Mouse (Mus musculus): ENCODE measurements around the gene Usp43. TPM values are rescaled to one million over a fixed set of nuclear protein-coding genes. Genes with fewer than 3 reads are reported as not detected.

Gene Usp43
- polyA plus RNA-seq, 1 experiment from 2014 or later: 3.1 TPM

DNA sequence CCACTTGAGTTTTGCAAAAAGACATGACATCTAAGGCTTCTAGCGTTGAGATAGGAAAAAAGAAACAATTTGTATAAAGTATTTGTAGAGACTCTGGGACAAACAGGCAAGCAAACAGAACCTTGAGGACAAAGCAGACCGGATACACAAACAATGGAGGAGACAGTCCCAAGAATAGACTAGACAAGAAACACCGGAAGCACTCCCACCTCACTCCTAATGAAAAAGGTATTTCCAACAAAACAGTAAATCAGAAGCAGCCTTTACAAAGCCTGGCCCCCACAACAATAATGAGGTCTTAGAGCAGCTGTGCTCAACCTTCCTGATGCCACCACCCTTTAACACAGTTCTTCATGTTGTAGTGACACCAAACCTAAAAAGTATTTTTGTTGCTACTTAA lies 4.8 kb downstream of the Usp43 start:
- H3K27me3 ChIP-seq (ENCODE audit: control insufficient read depth, insufficient read depth, low read depth, low read length): peaks cover 12% of the 10 kb centered on the region
- no peak overlapping the region for H3K27ac ChIP-seq (ENCODE audit: low read length)
- no peaks in the 10 kb centered on the region for H3K9me3 ChIP-seq (ENCODE audit: control insufficient read depth, low read length)
- no peak overlapping the region for H3K4me2 ChIP-seq (ENCODE audit: low read depth, low read length)
- no peak overlapping the region for H3K4me3 ChIP-seq (ENCODE audit: low read length)
- no peak for ATAC-seq (ENCODE audit: low read depth)
- H3K9ac ChIP-seq (ENCODE audit: low read length): no peak overlapping the region
- no peaks in the 10 kb centered on the region for H3K36me3 ChIP-seq (ENCODE audit: control insufficient read depth, insufficient read depth, low read length)
- peaks cover 5% of the 10 kb centered on the region; the same call in 1 of the 2 replicates for H3K4me1 ChIP-seq (replicated peaks; ENCODE audit: control insufficient read depth, insufficient read depth, low read length)
- WGBS: 59% methylated on average over 3 of the region's 3 CpGs

DNA sequence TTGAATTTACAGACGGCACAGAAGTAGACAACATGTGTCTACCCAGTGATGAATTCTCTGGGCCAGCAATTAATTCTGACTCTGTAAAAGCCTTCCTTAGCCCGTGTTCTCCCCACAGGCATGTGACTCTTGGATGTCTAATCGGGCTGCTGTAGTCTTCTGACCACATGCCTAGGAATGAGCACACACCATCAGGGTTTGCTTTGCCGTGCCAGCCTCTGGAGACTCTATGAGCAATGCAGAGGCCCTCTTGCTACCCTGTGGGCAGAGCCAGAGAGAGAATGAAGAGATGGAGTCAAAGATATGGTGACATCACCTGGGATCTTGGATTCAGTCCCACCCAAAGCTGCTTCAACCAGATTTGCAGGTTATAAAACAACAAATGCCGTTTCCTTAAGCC lies 10.9 kb downstream of the Usp43 start:
- H3K9ac ChIP-seq (ENCODE audit: low read length): no peak overlapping the region
- ATAC-seq (ENCODE audit: low read depth): no peak
- H3K4me2 ChIP-seq (ENCODE audit: low read depth, low read length): no peak overlapping the region
- WGBS: 78% methylated on average over 5 of the region's 5 CpGs
- H3K27me3 ChIP-seq (ENCODE audit: control insufficient read depth, insufficient read depth, low read depth, low read length): no peaks in the 10 kb centered on the region
- H3K36me3 ChIP-seq (ENCODE audit: control insufficient read depth, insufficient read depth, low read length): no peaks in the 10 kb centered on the region
- no peak overlapping the region for H3K27ac ChIP-seq (ENCODE audit: low read length)
- 0 out of 2 replicates have a peak, but pooled peaks cover 3% of the 10 kb centered on the region for H3K4me1 ChIP-seq (replicated peaks; ENCODE audit: control insufficient read depth, insufficient read depth, low read length)
- no peak overlapping the region for H3K4me3 ChIP-seq (ENCODE audit: low read length)
- H3K9me3 ChIP-seq (ENCODE audit: control insufficient read depth, low read length): no peaks in the 10 kb centered on the region

DNA sequence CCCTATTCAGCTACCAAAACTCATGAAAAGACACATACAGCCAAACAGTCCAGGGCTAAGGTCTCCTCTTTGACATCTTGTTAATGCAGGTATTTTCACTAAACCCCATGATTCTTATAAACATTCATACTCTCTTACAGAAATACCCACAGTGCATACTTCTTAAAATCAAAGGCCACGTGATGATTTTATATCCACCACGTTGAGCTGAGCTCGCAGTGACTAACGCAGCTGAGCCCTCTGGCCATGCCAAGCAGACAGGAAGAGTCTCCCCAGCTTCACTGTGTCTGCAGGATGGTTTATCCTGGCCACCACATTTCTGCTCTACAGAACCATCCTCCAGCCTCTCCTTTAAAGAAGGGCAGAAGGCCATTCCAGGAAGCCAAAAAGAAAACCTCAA lies 18.2 kb downstream of the Usp43 start:
- no peak overlapping the region for H3K9ac ChIP-seq (ENCODE audit: low read length)
- no peaks in the 10 kb centered on the region for H3K9me3 ChIP-seq (ENCODE audit: control insufficient read depth, low read length)
- no peak for ATAC-seq (ENCODE audit: low read depth)
- no peak overlapping the region for H3K4me2 ChIP-seq (ENCODE audit: low read depth, low read length)
- no peaks in the 10 kb centered on the region for H3K27me3 ChIP-seq (ENCODE audit: control insufficient read depth, insufficient read depth, low read depth, low read length)
- 88% methylated on average over 4 of the region's 4 CpGs for WGBS
- H3K4me1 ChIP-seq (replicated peaks; ENCODE audit: control insufficient read depth, insufficient read depth, low read length): no peaks in the 10 kb centered on the region
- H3K4me3 ChIP-seq (ENCODE audit: low read length): no peak overlapping the region
- H3K36me3 ChIP-seq (ENCODE audit: control insufficient read depth, insufficient read depth, low read length): no peaks in the 10 kb centered on the region
- H3K27ac ChIP-seq (ENCODE audit: low read length): no peak overlapping the region

DNA sequence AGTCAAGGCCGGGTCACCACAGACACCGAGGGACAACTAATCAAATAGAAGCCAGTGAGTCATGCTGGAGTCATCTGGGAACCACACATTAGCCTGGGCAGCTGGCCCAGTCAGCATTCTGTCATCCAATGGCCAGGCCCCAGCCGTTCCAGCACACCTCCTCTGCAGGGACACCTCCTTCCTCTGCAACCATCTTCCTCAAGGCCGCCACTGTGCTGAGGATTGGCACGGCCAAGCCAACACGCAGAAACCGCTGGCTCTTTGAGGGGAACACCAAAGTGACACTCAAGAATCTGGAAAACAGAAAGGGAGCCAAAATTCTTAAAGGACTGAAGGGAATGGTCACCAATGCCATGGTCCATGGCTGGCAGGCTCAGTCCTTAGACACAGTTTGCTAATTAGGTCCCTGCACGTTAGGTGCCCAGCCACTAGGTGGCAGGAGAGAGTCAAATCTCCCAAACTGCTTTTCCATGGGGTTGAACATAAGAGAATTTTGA lies 24.8 kb downstream of the Usp43 start:
- Histone ChIP-seq H3K27me3 (ENCODE audit: control insufficient read depth, insufficient read depth, low read depth, low read length) (no peaks in the 10 kb centered on the region), H3K9ac (ENCODE audit: low read length) (no peak overlapping the region), H3K9me3 (ENCODE audit: control insufficient read depth, low read length) (no peaks in the 10 kb centered on the region), H3K4me1 (replicated peaks; ENCODE audit: control insufficient read depth, insufficient read depth, low read length) (no peaks in the 10 kb centered on the region; the same call in 1 of the 2 replicates), H3K4me2 (ENCODE audit: low read depth, low read length) (no peak overlapping the region), H3K36me3 (ENCODE audit: control insufficient read depth, insufficient read depth, low read length) (no peaks in the 10 kb centered on the region), H3K27ac (ENCODE audit: low read length) (no peak overlapping the region), H3K4me3 (ENCODE audit: low read length) (no peak overlapping the region)
- 30% methylated on average over 8 of the region's 8 CpGs for WGBS
- ATAC-seq (ENCODE audit: low read depth): peak; percentile 86

DNA sequence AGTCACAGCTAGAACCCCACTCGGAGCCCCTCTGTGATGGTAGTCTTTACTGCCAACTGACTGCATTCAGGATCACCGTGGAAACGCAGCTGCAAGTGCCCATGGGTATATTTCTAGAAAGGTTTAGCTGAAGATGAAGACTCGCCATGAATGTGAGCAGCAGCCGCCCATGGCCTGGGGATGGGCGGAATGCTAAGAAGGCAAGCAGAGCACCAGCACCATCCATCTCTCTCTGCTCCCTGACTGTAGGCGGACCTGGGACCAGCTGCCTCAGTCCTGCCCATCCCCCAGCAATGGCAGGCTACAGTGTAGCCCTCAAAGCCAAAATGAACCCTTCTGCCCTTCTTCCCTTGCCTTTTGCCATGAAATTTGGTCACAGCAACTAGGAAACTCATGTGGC lies 26.3 kb downstream of the Usp43 start:
- no peaks in the 10 kb centered on the region for H3K36me3 ChIP-seq (ENCODE audit: control insufficient read depth, insufficient read depth, low read length)
- no peak overlapping the region for H3K4me3 ChIP-seq (ENCODE audit: low read length)
- ATAC-seq (ENCODE audit: low read depth): no peak
- no peaks in the 10 kb centered on the region for H3K9me3 ChIP-seq (ENCODE audit: control insufficient read depth, low read length)
- no peak overlapping the region for H3K9ac ChIP-seq (ENCODE audit: low read length)
- no peaks in the 10 kb centered on the region for H3K27me3 ChIP-seq (ENCODE audit: control insufficient read depth, insufficient read depth, low read depth, low read length)
- H3K4me2 ChIP-seq (ENCODE audit: low read depth, low read length): no peak overlapping the region
- no peaks in the 10 kb centered on the region; the same call in 1 of the 2 replicates for H3K4me1 ChIP-seq (replicated peaks; ENCODE audit: control insufficient read depth, insufficient read depth, low read length)
- H3K27ac ChIP-seq (ENCODE audit: low read length): no peak overlapping the region
- WGBS: 69% methylated on average over 7 of the region's 7 CpGs

DNA sequence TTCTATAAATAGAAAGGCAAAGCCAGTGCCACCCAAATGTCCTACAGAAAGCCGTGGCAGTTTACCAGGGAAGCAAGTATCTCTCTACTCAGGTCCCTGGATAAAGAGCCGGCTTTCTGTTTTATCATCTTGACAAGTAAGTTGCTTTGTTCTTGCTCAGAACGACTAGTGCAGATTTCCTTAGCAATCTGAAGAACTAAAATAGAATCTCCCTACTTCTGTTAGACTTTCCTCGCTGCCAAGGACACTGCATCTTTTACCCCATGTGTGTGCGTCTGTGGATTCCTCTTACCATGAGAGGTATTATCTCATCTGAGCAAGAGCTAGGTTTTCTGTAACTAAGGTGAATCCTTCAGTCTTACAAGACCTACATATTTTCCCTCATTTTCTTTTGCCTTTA lies 33.4 kb downstream of the Usp43 start:
- no peak for ATAC-seq (ENCODE audit: low read depth)
- no peak overlapping the region for H3K27ac ChIP-seq (ENCODE audit: low read length)
- H3K36me3 ChIP-seq (ENCODE audit: control insufficient read depth, insufficient read depth, low read length): peaks cover 4% of the 10 kb centered on the region
- H3K4me1 ChIP-seq (replicated peaks; ENCODE audit: control insufficient read depth, insufficient read depth, low read length): no peaks in the 10 kb centered on the region
- H3K27me3 ChIP-seq (ENCODE audit: control insufficient read depth, insufficient read depth, low read depth, low read length): no peaks in the 10 kb centered on the region
- WGBS: 71% methylated on average over 5 of the region's 5 CpGs
- H3K9me3 ChIP-seq (ENCODE audit: control insufficient read depth, low read length): peaks cover 3% of the 10 kb centered on the region
- no peak overlapping the region for H3K4me2 ChIP-seq (ENCODE audit: low read depth, low read length)
- H3K4me3 ChIP-seq (ENCODE audit: low read length): no peak overlapping the region
- no peak overlapping the region for H3K9ac ChIP-seq (ENCODE audit: low read length)

DNA sequence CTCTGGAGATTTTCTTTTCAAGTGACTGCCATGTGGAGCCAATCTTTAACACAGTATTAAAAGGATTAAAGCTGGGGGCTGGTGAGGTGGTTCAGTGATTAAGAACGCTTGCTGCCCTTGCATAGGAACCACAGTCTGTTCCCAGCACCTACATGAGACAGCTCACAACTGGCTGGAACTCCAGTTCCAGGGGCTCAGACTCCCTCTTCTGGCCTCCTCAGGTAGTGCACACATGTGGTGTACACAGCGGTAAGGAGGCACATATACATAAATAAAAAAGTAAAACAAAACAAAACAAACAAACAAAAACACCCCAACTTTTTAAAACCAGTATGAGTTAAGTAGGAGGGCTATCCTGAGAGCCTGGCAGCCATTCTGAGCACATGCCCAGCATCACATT lies 36.0 kb downstream of the Usp43 start:
- H3K9ac ChIP-seq (ENCODE audit: low read length): no peak overlapping the region
- H3K9me3 ChIP-seq (ENCODE audit: control insufficient read depth, low read length): peaks cover 3% of the 10 kb centered on the region
- peaks cover 4% of the 10 kb centered on the region for H3K36me3 ChIP-seq (ENCODE audit: control insufficient read depth, insufficient read depth, low read length)
- H3K27me3 ChIP-seq (ENCODE audit: control insufficient read depth, insufficient read depth, low read depth, low read length): no peaks in the 10 kb centered on the region
- H3K4me2 ChIP-seq (ENCODE audit: low read depth, low read length): no peak overlapping the region
- no peak overlapping the region for H3K4me3 ChIP-seq (ENCODE audit: low read length)
- H3K4me1 ChIP-seq (replicated peaks; ENCODE audit: control insufficient read depth, insufficient read depth, low read length): no peaks in the 10 kb centered on the region
- no peak overlapping the region for H3K27ac ChIP-seq (ENCODE audit: low read length)
- ATAC-seq (ENCODE audit: low read depth): no peak
- WGBS: 86% methylated on average over 2 of the region's 2 CpGs

DNA sequence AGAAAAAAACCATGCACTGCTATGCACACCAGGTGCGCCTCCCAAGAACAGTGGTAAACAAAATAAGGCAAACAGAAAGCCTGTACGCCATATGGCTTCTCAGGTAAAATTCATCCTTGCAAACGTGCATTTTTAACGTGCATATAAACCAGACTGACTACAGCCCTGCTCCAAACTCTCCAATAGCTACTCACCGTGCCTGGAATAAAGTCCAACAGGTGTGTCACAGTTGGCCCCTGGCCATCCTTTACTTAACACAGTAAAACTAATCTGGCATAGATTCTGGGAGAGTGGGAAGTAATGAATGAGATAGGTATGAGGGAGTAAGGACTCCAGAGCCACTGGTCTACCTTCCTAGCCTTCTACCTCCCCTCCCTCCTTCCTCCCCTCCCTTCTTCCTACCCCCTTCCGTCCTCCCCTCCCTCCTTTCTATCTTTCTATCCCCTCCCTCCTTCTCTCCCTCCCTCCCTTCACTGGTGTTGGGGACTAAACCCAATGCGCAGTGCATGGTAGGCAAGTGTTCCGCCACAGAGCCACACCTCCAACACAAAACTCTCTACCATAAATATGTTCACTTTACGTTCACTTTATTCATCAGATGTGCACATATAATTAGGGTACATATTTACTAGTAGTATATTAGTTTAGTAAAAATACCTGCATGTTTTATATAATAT lies 56.3 kb downstream of the Usp43 start:
- Histone ChIP-seq H3K36me3 (ENCODE audit: control insufficient read depth, insufficient read depth, low read length) (no peaks in the 10 kb centered on the region), H3K27ac (ENCODE audit: low read length) (no peak overlapping the region), H3K9me3 (ENCODE audit: control insufficient read depth, low read length) (no peaks in the 10 kb centered on the region), H3K4me1 (replicated peaks; ENCODE audit: control insufficient read depth, insufficient read depth, low read length) (peaks cover 9% of the 10 kb centered on the region), H3K27me3 (ENCODE audit: control insufficient read depth, insufficient read depth, low read depth, low read length) (no peaks in the 10 kb centered on the region), H3K9ac (ENCODE audit: low read length) (no peak overlapping the region), H3K4me2 (ENCODE audit: low read depth, low read length) (no peak overlapping the region), H3K4me3 (ENCODE audit: low read length) (no peak overlapping the region)
- WGBS: 83% methylated on average over 9 of the region's 9 CpGs
- ATAC-seq (ENCODE audit: low read depth): no peak

DNA sequence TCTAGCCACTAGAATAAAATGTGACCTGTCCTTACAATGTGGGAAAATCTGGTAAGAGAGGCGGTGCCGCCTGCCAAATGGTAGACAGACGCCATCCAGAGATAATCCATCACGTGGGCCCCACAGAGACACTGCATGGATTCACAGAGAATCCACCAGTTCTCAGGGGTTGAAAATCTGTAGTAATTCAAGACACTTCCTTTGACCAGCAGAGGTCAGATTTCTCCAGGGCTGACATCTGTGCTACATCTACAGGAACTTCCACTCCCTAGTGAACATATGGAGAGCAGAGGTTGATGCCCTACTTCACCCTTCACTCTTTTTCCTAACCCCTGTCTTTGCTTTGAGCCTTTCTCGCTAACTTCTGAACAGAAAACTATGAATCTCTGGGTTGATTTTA lies 56.9 kb downstream of the Usp43 start:
- Histone ChIP-seq H3K27me3 (ENCODE audit: control insufficient read depth, insufficient read depth, low read depth, low read length) (no peaks in the 10 kb centered on the region), H3K4me1 (replicated peaks; ENCODE audit: control insufficient read depth, insufficient read depth, low read length) (peaks cover 15% of the 10 kb centered on the region), H3K36me3 (ENCODE audit: control insufficient read depth, insufficient read depth, low read length) (no peaks in the 10 kb centered on the region), H3K9me3 (ENCODE audit: control insufficient read depth, low read length) (no peaks in the 10 kb centered on the region), H3K4me2 (ENCODE audit: low read depth, low read length) (no peak overlapping the region), H3K27ac (ENCODE audit: low read length) (no peak overlapping the region), H3K9ac (ENCODE audit: low read length) (no peak overlapping the region), H3K4me3 (ENCODE audit: low read length) (no peak overlapping the region)
- 71% methylated on average over 5 of the region's 5 CpGs for WGBS
- ATAC-seq (ENCODE audit: low read depth): no peak
